Mouse (Mus musculus): Measurements from ENCODE around the gene Ccr4. TPM values are rescaled to one million over a fixed set of nuclear protein-coding genes. Genes with fewer than 3 reads are reported as not detected.
A peak's percentile ranks its signal among the peaks of the same experiment; 100 is the strongest.
"Not testable (repeated sequence)": the region's sequence is repeated elsewhere in the genome, so short reads cannot be mapped to it uniquely, and the experiment has no call there.

Ccr4 gene
- polyA plus RNA-seq, 1 experiment = not detected

GRCm38 (mm10) chr9:114525073-114525633 is 20.4 kb upstream of the Ccr4 start:
- no peak for DNase-seq (ENCODE audit: extremely low spot score in 1 of 2, low spot score in 1 of 2)

- no peak for DNase-seq (ENCODE audit: extremely low spot score in 1 of 2, low spot score in 1 of 2)
Observed at GRCm38 (mm10) chr9:114522501-114522900, 17.8 kb upstream of the Ccr4 start.

- DNase-seq (ENCODE audit: extremely low spot score in 1 of 2, low spot score in 1 of 2) = no peak
Observed at GRCm38 (mm10) chr9:114522041-114522440, 17.3 kb upstream of the Ccr4 start.

GRCm38 (mm10) chr9:114520529-114520928 is 15.8 kb upstream of the Ccr4 start:
- not testable (repeated sequence) for DNase-seq (ENCODE audit: extremely low spot score in 1 of 2, low spot score in 1 of 2)

- DNase-seq (ENCODE audit: extremely low spot score in 1 of 2, low spot score in 1 of 2) = no peak
Observed at GRCm38 (mm10) chr9:114518812-114519477, 14.2 kb upstream of the Ccr4 start.

GRCm38 (mm10) chr9:114517924-114518497 is 13.3 kb upstream of the Ccr4 start:
- DNase-seq (ENCODE audit: extremely low spot score in 1 of 2, low spot score in 1 of 2) = no peak

GRCm38 (mm10) chr9:114515364-114515763 is 10.6 kb upstream of the Ccr4 start, which contains the start of gene C130032M10Rik:
Gene C130032M10Rik (plus strand): TSS chr9:114515697.
- peak in 1 of 2 experiments; percentile 20 for DNase-seq (ENCODE audit: extremely low spot score in 1 of 2, low spot score in 1 of 2)

GRCm38 (mm10) chr9:114512831-114513230 is 8.1 kb upstream of the Ccr4 start:
- no peak for DNase-seq (ENCODE audit: extremely low spot score in 1 of 2, low spot score in 1 of 2)

- no peak for DNase-seq (ENCODE audit: extremely low spot score in 1 of 2, low spot score in 1 of 2)
Observed at GRCm38 (mm10) chr9:114509785-114510184, 5.1 kb upstream of the Ccr4 start.

GRCm38 (mm10) chr9:114507421-114507820 is 2.7 kb upstream of the Ccr4 start:
- DNase-seq (ENCODE audit: extremely low spot score in 1 of 2, low spot score in 1 of 2) = no peak

- no peak for DNase-seq (ENCODE audit: extremely low spot score in 1 of 2, low spot score in 1 of 2)
Observed at GRCm38 (mm10) chr9:114506564-114506963, 1.8 kb upstream of the Ccr4 start.

GRCm38 (mm10) chr9:114502711-114503427 is 1.8 kb downstream of the Ccr4 start:
- no peak for DNase-seq (ENCODE audit: extremely low spot score in 1 of 2, low spot score in 1 of 2)

- no peak for DNase-seq (ENCODE audit: extremely low spot score in 1 of 2, low spot score in 1 of 2)
Observed at GRCm38 (mm10) chr9:114501913-114502312, 2.8 kb downstream of the Ccr4 start.

GRCm38 (mm10) chr9:114501111-114501510 is 3.6 kb downstream of the Ccr4 start:
- no peak for DNase-seq (ENCODE audit: extremely low spot score in 1 of 2, low spot score in 1 of 2)

- peak in 1 of 2 experiments; percentile 79 for DNase-seq (ENCODE audit: extremely low spot score in 1 of 2, low spot score in 1 of 2)
Observed at GRCm38 (mm10) chr9:114499783-114500515, 4.8 kb downstream of the Ccr4 start.

- peak; percentile 28 to 90 for DNase-seq (ENCODE audit: extremely low spot score in 1 of 2, low spot score in 1 of 2)
Observed at GRCm38 (mm10) chr9:114498218-114498617, 6.5 kb downstream of the Ccr4 start.

- DNase-seq (ENCODE audit: extremely low spot score in 1 of 2, low spot score in 1 of 2) = no peak
Observed at GRCm38 (mm10) chr9:114496469-114496868, 8.2 kb downstream of the Ccr4 start.

GRCm38 (mm10) chr9:114487481-114488258 is 17.0 kb downstream of the Ccr4 start:
- DNase-seq (ENCODE audit: extremely low spot score in 1 of 2, low spot score in 1 of 2) = no peak

GRCm38 (mm10) chr9:114486808-114487207 is 17.9 kb downstream of the Ccr4 start:
- DNase-seq (ENCODE audit: extremely low spot score in 1 of 2, low spot score in 1 of 2) = no peak

- DNase-seq (ENCODE audit: extremely low spot score in 1 of 2, low spot score in 1 of 2) = no peak
Observed at GRCm38 (mm10) chr9:114484771-114485170, 19.9 kb downstream of the Ccr4 start.
